Mouse (Mus musculus) forebrain, postnatal 0 days (tissue): ENCODE measurements around the gene Ufd1. TPM values are rescaled to one million over a fixed set of nuclear protein-coding genes. Genes with fewer than 3 reads are reported as not detected.

Experiments
- ATAC-seq: fragments of 200-750 bp; cut with Nextera tagmentation; 2 replicates; pipeline ENCODE4 v1.8.0; 2017; ENCODE audit warnings: mild to moderate bottlenecking, moderate library complexity
- DNase-seq: peaks from one replicate; pipeline ENCODE4 v3.0.0-alpha.2; 2015
- H3K27ac ChIP-seq: fragments of 300-500 bp; sonication (generic); 2 replicates; pipeline ENCODE4 v1.5.1; 2014; ENCODE audit warnings: low read depth, mild to moderate bottlenecking, antibody characterized with exemption, low read length, moderate library complexity, mixed read lengths
- H3K27me3 ChIP-seq: fragments of 300-500 bp; sonication (generic); 2 replicates; pipeline ENCODE4 v1.6.1; 2014; ENCODE audit warnings: mild to moderate bottlenecking, low read length, mixed read lengths; ENCODE audit not compliant: insufficient read depth
- H3K36me3 ChIP-seq: fragments of 300-500 bp; sonication (generic); 2 replicates; pipeline ENCODE4 v1.6.1; 2014; ENCODE audit warnings: mild to moderate bottlenecking, moderate library complexity; ENCODE audit not compliant: insufficient read depth
- H3K4me1 ChIP-seq: fragments of 300-500 bp; sonication (generic); 2 replicates; pipeline ENCODE4 v1.6.1; 2014; ENCODE audit warnings: antibody characterized with exemption; ENCODE audit not compliant: insufficient read depth
- H3K4me2 ChIP-seq: fragments of 300-500 bp; sonication (generic); 2 replicates; pipeline ENCODE4 v1.6.1; 2014; ENCODE audit warnings: low read depth, mild to moderate bottlenecking, moderate library complexity
- H3K4me3 ChIP-seq: fragments of 300-500 bp; sonication (generic); 2 replicates; pipeline ENCODE4 v1.5.1; 2014; ENCODE audit warnings: low read depth, low read length, mixed read lengths
- H3K9ac ChIP-seq: fragments of 300-500 bp; sonication (generic); 2 replicates; pipeline ENCODE4 v1.6.1; 2014; ENCODE audit warnings: mild to moderate bottlenecking
- H3K9me3 ChIP-seq: fragments of 300-500 bp; sonication (generic); 2 replicates; pipeline ENCODE4 v1.6.1; 2016; ENCODE audit warnings: low read length
- CTCF ChIP-seq: sonication (generic); IDR thresholded peaks from 2 replicates; pipeline ENCODE4 v1.5.1; 2016; ENCODE audit warnings: antibody characterized with exemption, control low read depth, low read depth
- WGBS: fragments of 180-500 bp; shearing (Covaris S2); extraction: QIAGEN DNeasy Blood & Tissue Kit; methylation state at CpG from one replicate; pipeline ENCODE4 v1.1.7; 2014; 5-methylcytosine and 5-hydroxymethylcytosine counted together
- polyA plus RNA-seq: library from polyadenylated mRNA; unstranded; fragments of >200 nt; fragmentation: Nextera tagmentation; extraction: Ambion mirVana; gene quantifications from 2 replicates; pipeline ENCODE4 v1.2.1, GENCODE M21; 2015
- total RNA-seq: library from RNA; depleted of rRNA; stranded (reverse); fragments of >200 nt; gene quantifications from 2 replicates; pipeline ENCODE4 v1.2.3, GENCODE M21; 2014

The Ufd1 gene
- total and polyA plus RNA-seq, 2 experiments from 2014 or later: 73.9 to 134 TPM

- H3K27me3 ChIP-seq: no peaks in the 10 kb centered on the region
- H3K36me3 ChIP-seq: peaks cover 11% of the 10 kb centered on the region
- H3K4me2 ChIP-seq: peak overlapping the region; percentile 90
- ATAC-seq (no peak), DNase-seq (no peak)
- 0 out of 2 replicates have a peak, but pooled peaks cover 8% of the 10 kb centered on the region for H3K4me1 ChIP-seq
- H3K9ac ChIP-seq: peak overlapping the region; percentile 84
- no peak overlapping the region for H3K27ac ChIP-seq
- H3K9me3 ChIP-seq: no peaks in the 10 kb centered on the region
- WGBS: 10% methylated on average over 5 of the region's 5 CpGs
- TF ChIP-seq CTCF: no peak
- peak overlapping the region; percentile 90 for H3K4me3 ChIP-seq
Measured at GRCm38 (mm10) chr16:18811032-18811431, 547 bp upstream of the Ufd1 start.

GRCm38 (mm10) chr16:18812385-18812910 lies 869 bp downstream of the Ufd1 start:
- Histone ChIP-seq H3K4me2 (peak overlapping the region; percentile 90), H3K4me3 (peak overlapping the region; percentile 90), H3K36me3 (peaks cover 25% of the 10 kb centered on the region), H3K4me1 (0 out of 2 replicates have a peak, but pooled peaks cover 8% of the 10 kb centered on the region), H3K9me3 (no peaks in the 10 kb centered on the region), H3K9ac (peak overlapping the region; percentile 84), H3K27me3 (no peaks in the 10 kb centered on the region), H3K27ac (peak overlapping the region; percentile 60)
- DNase-seq (no peak), ATAC-seq (peak; percentile 10)
- WGBS: 3% methylated on average over 31 of the region's 31 CpGs
- TF ChIP-seq CTCF: peak; percentile 4; the same call in 1 of the 2 replicates

- no peaks in the 10 kb centered on the region for H3K27me3 ChIP-seq
- no peak for DNase-seq
- no peak for ATAC-seq
- WGBS: 77% methylated on average over 1 of the region's 1 CpGs
- no peaks in the 10 kb centered on the region for H3K4me1 ChIP-seq
- peaks cover 93% of the 10 kb centered on the region for H3K36me3 ChIP-seq
- H3K27ac ChIP-seq: peak overlapping the region; percentile 17; the same call in 1 of the 2 replicates
- H3K4me3 ChIP-seq: no peak overlapping the region
- no peak overlapping the region for H3K4me2 ChIP-seq
- H3K9me3 ChIP-seq: no peaks in the 10 kb centered on the region
- no peak overlapping the region for H3K9ac ChIP-seq
- TF ChIP-seq CTCF: no peak
Measured at GRCm38 (mm10) chr16:18822356-18822755, 10.8 kb downstream of the Ufd1 start.

GRCm38 (mm10) chr16:18822925-18823324 lies 11.3 kb downstream of the Ufd1 start:
- H3K27ac ChIP-seq: peak overlapping the region; percentile 17; the same call in 1 of the 2 replicates
- DNase-seq (peak; percentile 34), ATAC-seq (peak; percentile 86)
- peaks cover 93% of the 10 kb centered on the region for H3K36me3 ChIP-seq
- TF ChIP-seq CTCF: no peak
- H3K4me1 ChIP-seq: no peaks in the 10 kb centered on the region
- no peaks in the 10 kb centered on the region for H3K27me3 ChIP-seq
- no peak overlapping the region for H3K9ac ChIP-seq
- H3K4me2 ChIP-seq: no peak overlapping the region
- H3K4me3 ChIP-seq: no peak overlapping the region
- 58% methylated on average over 4 of the region's 4 CpGs for WGBS
- H3K9me3 ChIP-seq: no peaks in the 10 kb centered on the region

- H3K4me3 ChIP-seq: no peak overlapping the region
- DNase-seq (no peak), ATAC-seq (no peak)
- H3K27me3 ChIP-seq: no peaks in the 10 kb centered on the region
- H3K9ac ChIP-seq: no peak overlapping the region
- H3K4me1 ChIP-seq: no peaks in the 10 kb centered on the region
- 96% methylated on average over 3 of the region's 3 CpGs for WGBS
- H3K4me2 ChIP-seq: no peak overlapping the region
- no peak for TF ChIP-seq CTCF
- H3K9me3 ChIP-seq: no peaks in the 10 kb centered on the region
- no peak overlapping the region for H3K27ac ChIP-seq
- peaks cover 81% of the 10 kb centered on the region for H3K36me3 ChIP-seq
Measured at GRCm38 (mm10) chr16:18828630-18829029, 17.1 kb downstream of the Ufd1 start.

- DNase-seq (no peak), ATAC-seq (no peak)
- H3K9ac ChIP-seq: no peak overlapping the region
- H3K27me3 ChIP-seq: no peaks in the 10 kb centered on the region
- H3K36me3 ChIP-seq: peaks cover 78% of the 10 kb centered on the region
- no peak overlapping the region for H3K4me3 ChIP-seq
- H3K27ac ChIP-seq: no peak overlapping the region
- WGBS: 86% methylated on average over 6 of the region's 6 CpGs
- no peak overlapping the region for H3K4me2 ChIP-seq
- TF ChIP-seq CTCF: no peak
- H3K4me1 ChIP-seq: no peaks in the 10 kb centered on the region
- H3K9me3 ChIP-seq: no peaks in the 10 kb centered on the region
Measured at GRCm38 (mm10) chr16:18829102-18829501, 17.5 kb downstream of the Ufd1 start.

- no peak for ATAC-seq
- H3K9ac ChIP-seq: no peak overlapping the region
- H3K9me3 ChIP-seq: no peaks in the 10 kb centered on the region
- DNase-seq: no peak
- no peaks in the 10 kb centered on the region for H3K27me3 ChIP-seq
- H3K4me1 ChIP-seq: no peaks in the 10 kb centered on the region
- H3K36me3 ChIP-seq: peaks cover 45% of the 10 kb centered on the region
- H3K4me3 ChIP-seq: no peak overlapping the region
- no peak overlapping the region for H3K4me2 ChIP-seq
- H3K27ac ChIP-seq: no peak overlapping the region
- 76% methylated on average over 2 of the region's 2 CpGs for WGBS
- TF ChIP-seq CTCF: peak; percentile 51
Measured at GRCm38 (mm10) chr16:18833486-18833885, 21.9 kb downstream of the Ufd1 start.
